Mouse (Mus musculus): ENCODE data around the gene Drc7.

DNA sequence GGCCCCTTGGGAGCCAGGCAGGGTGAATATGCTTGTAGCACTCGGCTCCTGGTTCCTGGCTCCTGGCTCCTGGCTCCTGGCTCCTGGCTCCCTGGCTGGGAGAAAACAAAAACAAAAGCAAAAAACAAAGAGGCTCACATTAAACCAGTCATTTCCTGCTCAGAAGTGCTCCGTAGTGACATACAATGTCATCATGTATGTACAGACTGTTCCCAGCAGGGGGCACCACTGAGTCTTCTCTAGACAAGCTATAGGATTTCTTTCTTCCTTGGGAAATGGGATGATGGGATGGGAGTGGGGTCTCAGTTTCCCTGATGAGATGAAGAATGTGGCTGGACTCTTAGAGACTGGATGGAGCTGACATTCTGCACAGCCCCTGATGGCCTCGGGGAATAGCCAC, 12.7 kb downstream of the Drc7 start:
- TF ChIP-seq POLR2A (IDR thresholded peaks at IDR 0.05; ENCODE audit: borderline replicate concordance, control insufficient read depth, low read depth, low read length) = no peak
- TF ChIP-seq CTCF (IDR thresholded peaks at IDR 0.05; ENCODE audit: control insufficient read depth, insufficient read depth, low read length) = no peak

Measured in bone marrow, adult 2 months (tissue).